Mouse (Mus musculus): ENCODE data around the gene Ero1lb.
"Not testable (repeated sequence)": the region's sequence is repeated elsewhere in the genome, so short reads cannot be mapped to it uniquely, and the experiment has no call there.

- TF ChIP-seq CTCF (IDR thresholded peaks at IDR 0.05; ENCODE audit: control insufficient read depth, insufficient read depth, insufficient read length); CEBPB (IDR thresholded peaks at IDR 0.05; ENCODE audit: low read depth); MAX (IDR thresholded peaks at IDR 0.05); FOSL1 (IDR thresholded peaks at IDR 0.05; ENCODE audit: insufficient read depth, low read length, poor library complexity, severe bottlenecking); MYOD1 (IDR thresholded peaks at IDR 0.05; ENCODE audit: control insufficient read depth, insufficient read length, low read depth); MYOG (IDR thresholded peaks at IDR 0.05; ENCODE audit: control insufficient read depth, extremely low read depth, insufficient read length); USF1 (IDR thresholded peaks at IDR 0.05; ENCODE audit: low read depth): not testable (repeated sequence)
Measured at GRCm38 (mm10) chr13:12626061-12626460, 60.4 kb downstream of the Ero1lb start.

Data from C2C12 (cell line).